Mouse (Mus musculus) liver, postnatal 0 days (tissue): ENCODE measurements around the gene Clcnka. TPM values are rescaled to one million over a fixed set of nuclear protein-coding genes. Genes with fewer than 3 reads are reported as not detected.

Experiments used
- ATAC-seq: fragments of 200-750 bp; cut with Nextera tagmentation; 2 replicates; pipeline ENCODE4 v1.8.0; 2017; ENCODE audit warnings: mild to moderate bottlenecking, moderate library complexity
- DNase-seq: peaks from one replicate; pipeline ENCODE4 v3.0.0-alpha.2; 2016
- H3K27ac ChIP-seq: fragments of 300-500 bp; sonication (generic); 2 replicates; pipeline ENCODE4 v1.5.1; 2014; ENCODE audit warnings: antibody characterized with exemption, moderate library complexity, mild to moderate bottlenecking, low read depth
- H3K27me3 ChIP-seq: fragments of 300-500 bp; sonication (generic); 2 replicates; pipeline ENCODE4 v1.6.1; 2014; ENCODE audit warnings: low read length, control low read depth, mixed read lengths; ENCODE audit not compliant: insufficient read depth
- H3K36me3 ChIP-seq: fragments of 300-500 bp; sonication (generic); replicated peaks from 2 replicates; pipeline ENCODE4 v1.6.1; 2014; ENCODE audit warnings: mild to moderate bottlenecking, control low read depth, low read length, moderate library complexity, mixed read lengths; ENCODE audit not compliant: insufficient read depth
- H3K4me1 ChIP-seq: fragments of 300-500 bp; sonication (generic); 2 replicates; pipeline ENCODE4 v1.6.1; 2014; ENCODE audit warnings: antibody characterized with exemption, mild to moderate bottlenecking, control low read depth; ENCODE audit not compliant: insufficient read depth
- H3K4me2 ChIP-seq: fragments of 300-500 bp; sonication (generic); 2 replicates; pipeline ENCODE4 v1.6.1; 2014; ENCODE audit warnings: low read depth, mild to moderate bottlenecking, low read length, moderate library complexity, mixed read lengths
- H3K4me3 ChIP-seq: fragments of 300-500 bp; sonication (generic); 2 replicates; pipeline ENCODE4 v1.5.1; 2014; ENCODE audit warnings: low read depth, low read length
- H3K9ac ChIP-seq: fragments of 300-500 bp; sonication (generic); replicated peaks from 2 replicates; pipeline ENCODE4 v1.6.1; 2014; ENCODE audit warnings: mild to moderate bottlenecking, moderate library complexity
- H3K9me3 ChIP-seq: fragments of 300-500 bp; sonication (generic); 2 replicates; pipeline ENCODE4 v1.6.1; 2016; ENCODE audit warnings: mild to moderate bottlenecking, control low read depth, low read length, mixed read lengths
- CTCF ChIP-seq: sonication (generic); IDR thresholded peaks from 2 replicates; pipeline ENCODE4 v1.5.1; 2016; ENCODE audit warnings: antibody characterized with exemption, low read depth
- EP300 ChIP-seq: IDR thresholded peaks from 2 replicates; pipeline ENCODE4 v1.6.1; 2016; ENCODE audit warnings: antibody characterized with exemption, low read depth, mild to moderate bottlenecking
- WGBS: fragments of 180-500 bp; shearing (Covaris S2); extraction: QIAGEN DNeasy Blood & Tissue Kit; methylation state at CpG from one replicate; pipeline ENCODE4 v1.1.7; 2014; ENCODE audit not compliant: insufficient replicate concordance; 5-methylcytosine and 5-hydroxymethylcytosine counted together
- polyA plus RNA-seq: library from polyadenylated mRNA; unstranded; fragments of >200 nt; fragmentation: Nextera tagmentation; extraction: Ambion mirVana; gene quantifications from 2 replicates; pipeline ENCODE4 v1.2.1, GENCODE M21; 2015

The Clcnka gene
- polyA plus RNA-seq, 1 experiment from 2014 or later, result not detected

DNA sequence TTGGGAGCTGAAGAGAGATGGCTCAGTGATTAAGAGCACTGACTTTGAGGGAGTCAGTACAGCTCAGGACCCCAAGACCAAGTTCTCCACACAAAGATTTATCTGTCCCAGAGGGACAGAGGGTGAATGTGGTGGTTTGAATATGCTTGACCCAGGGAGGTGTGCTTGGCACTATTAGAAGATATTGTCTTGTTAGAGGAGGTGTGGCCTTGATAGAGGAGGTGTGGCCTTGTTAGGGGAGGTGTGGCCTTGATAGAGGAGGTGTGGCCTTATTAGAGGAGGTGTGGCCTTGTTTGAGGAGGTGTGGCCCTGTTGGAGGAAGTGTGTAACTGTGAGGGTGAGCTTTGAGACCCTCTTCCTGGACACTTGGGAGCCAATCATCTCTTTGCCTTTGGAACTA lies 40.7 kb downstream of the Clcnka start:
- H3K4me3 ChIP-seq, result no peak overlapping the region
- H3K36me3 ChIP-seq, result no peaks in the 10 kb centered on the region
- no peaks in the 10 kb centered on the region for H3K27me3 ChIP-seq
- ATAC-seq (no peak), DNase-seq (no peak)
- no peak overlapping the region for H3K27ac ChIP-seq
- no peak for TF ChIP-seq CTCF
- no peak for TF ChIP-seq EP300
- no peaks in the 10 kb centered on the region; the same call in 1 of the 2 replicates for H3K4me1 ChIP-seq
- H3K9ac ChIP-seq, result no peak overlapping the region
- no peak overlapping the region for H3K4me2 ChIP-seq
- peaks cover 4% of the 10 kb centered on the region for H3K9me3 ChIP-seq

DNA sequence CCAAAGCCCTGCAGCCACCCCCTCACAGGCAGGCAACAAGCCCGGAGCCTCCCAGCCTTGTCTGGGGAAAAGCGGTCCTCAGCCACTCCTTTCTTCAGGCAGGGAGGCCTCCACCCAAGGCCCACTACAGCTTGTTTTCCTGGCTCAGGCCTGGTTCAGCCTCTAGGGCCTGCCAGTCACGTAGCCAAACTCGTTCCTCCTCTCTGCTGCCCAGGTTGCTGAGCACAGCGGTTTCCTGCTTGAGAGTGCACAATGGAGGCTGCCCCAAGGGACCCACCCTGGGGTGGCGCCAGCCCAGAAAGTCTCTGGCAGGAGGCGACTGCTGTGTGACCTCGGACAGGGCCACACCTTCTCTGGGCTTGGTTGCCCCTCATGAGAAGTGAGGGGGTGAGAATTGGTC lies 44.7 kb downstream of the Clcnka start:
- H3K9ac ChIP-seq, result no peak overlapping the region
- H3K27me3 ChIP-seq, result no peaks in the 10 kb centered on the region
- H3K36me3 ChIP-seq, result no peaks in the 10 kb centered on the region
- TF ChIP-seq CTCF, result no peak
- no peak for TF ChIP-seq EP300
- 61% methylated on average over 8 of the region's 8 CpGs for WGBS
- no peak overlapping the region for H3K4me3 ChIP-seq
- H3K9me3 ChIP-seq, result peaks cover 4% of the 10 kb centered on the region
- H3K27ac ChIP-seq, result no peak overlapping the region
- no peak overlapping the region for H3K4me2 ChIP-seq
- no peak for ATAC-seq
- no peak for DNase-seq
- H3K4me1 ChIP-seq, result no peaks in the 10 kb centered on the region

GRCm38 (mm10) chr4:141352986-141353385 lies 45.5 kb downstream of the Clcnka start:
- WGBS, result 71% methylated on average over 5 of the region's 5 CpGs
- no peak for TF ChIP-seq EP300
- TF ChIP-seq CTCF, result no peak
- no peak overlapping the region for H3K4me3 ChIP-seq
- H3K4me2 ChIP-seq, result no peak overlapping the region
- no peak for DNase-seq
- H3K9ac ChIP-seq, result no peak overlapping the region
- no peaks in the 10 kb centered on the region for H3K27me3 ChIP-seq
- no peaks in the 10 kb centered on the region for H3K36me3 ChIP-seq
- no peak overlapping the region for H3K27ac ChIP-seq
- no peak for ATAC-seq
- 0 out of 2 replicates have a peak, but pooled peaks cover 2% of the 10 kb centered on the region for H3K4me1 ChIP-seq
- peaks cover 4% of the 10 kb centered on the region for H3K9me3 ChIP-seq

DNA sequence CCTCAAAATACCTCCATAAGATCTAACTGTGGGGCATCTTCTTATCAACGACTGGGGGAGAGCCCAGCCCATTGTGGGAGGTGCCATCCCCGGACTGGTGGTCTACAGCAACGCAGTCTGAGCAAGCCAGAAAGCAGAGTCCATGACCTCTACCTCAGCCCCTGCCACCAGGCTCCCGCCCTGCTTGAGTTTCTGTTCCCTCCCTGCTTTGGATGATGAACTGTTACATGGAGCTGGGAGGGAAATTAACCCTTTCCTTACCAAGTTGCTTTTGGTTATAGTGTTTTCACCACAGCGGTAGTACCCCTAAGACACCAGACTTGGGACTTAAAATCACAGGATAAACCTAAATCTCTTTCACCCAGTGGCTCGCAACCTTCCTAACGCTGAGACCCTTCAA lies 46.6 kb downstream of the Clcnka start:
- H3K4me2 ChIP-seq, result no peak overlapping the region
- no peaks in the 10 kb centered on the region for H3K36me3 ChIP-seq
- ATAC-seq (no peak), DNase-seq (no peak)
- H3K4me1 ChIP-seq, result peaks cover 6% of the 10 kb centered on the region; the same call in 1 of the 2 replicates
- no peaks in the 10 kb centered on the region for H3K27me3 ChIP-seq
- H3K4me3 ChIP-seq, result no peak overlapping the region
- TF ChIP-seq CTCF, result no peak
- no peak for TF ChIP-seq EP300
- 51% methylated on average over 7 of the region's 7 CpGs for WGBS
- no peak overlapping the region for H3K27ac ChIP-seq
- H3K9me3 ChIP-seq, result no peaks in the 10 kb centered on the region
- no peak overlapping the region for H3K9ac ChIP-seq

DNA sequence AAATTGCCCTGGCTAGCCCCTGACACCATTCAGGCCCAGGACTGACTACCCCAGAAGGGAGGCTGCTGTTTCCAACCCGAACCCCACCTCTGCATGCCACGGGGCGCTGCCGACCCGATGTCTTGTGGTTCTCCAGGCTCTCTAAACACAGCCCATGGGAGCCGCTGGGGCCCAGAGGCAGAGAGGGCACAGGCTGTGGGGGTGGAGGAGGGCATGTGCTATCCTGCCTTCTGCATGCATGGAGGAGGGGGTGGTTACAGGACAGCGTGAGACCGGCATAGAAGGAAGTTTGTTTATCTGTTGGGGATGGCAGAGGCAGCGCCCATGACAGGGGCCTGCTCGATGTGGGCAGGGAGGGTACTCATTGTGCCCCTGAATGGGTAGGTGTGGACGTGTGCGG lies 48.5 kb downstream of the Clcnka start:
- ATAC-seq (no peak), DNase-seq (no peak)
- H3K27ac ChIP-seq, result no peak overlapping the region
- H3K4me2 ChIP-seq, result no peak overlapping the region
- no peak overlapping the region for H3K4me3 ChIP-seq
- no peaks in the 10 kb centered on the region for H3K27me3 ChIP-seq
- no peaks in the 10 kb centered on the region for H3K9me3 ChIP-seq
- H3K36me3 ChIP-seq, result no peaks in the 10 kb centered on the region
- WGBS, result 66% methylated on average over 12 of the region's 12 CpGs
- TF ChIP-seq EP300 (no peak), CTCF (no peak)
- H3K4me1 ChIP-seq, result peaks cover 6% of the 10 kb centered on the region; the same call in 1 of the 2 replicates
- H3K9ac ChIP-seq, result no peak overlapping the region

GRCm38 (mm10) chr4:141348616-141349015 lies 49.9 kb downstream of the Clcnka start:
- ATAC-seq (no peak), DNase-seq (no peak)
- Histone ChIP-seq H3K27me3 (no peaks in the 10 kb centered on the region), H3K9me3 (no peaks in the 10 kb centered on the region), H3K4me3 (no peak overlapping the region), H3K9ac (no peak overlapping the region), H3K4me1 (peaks cover 6% of the 10 kb centered on the region; the same call in 1 of the 2 replicates), H3K36me3 (no peaks in the 10 kb centered on the region), H3K4me2 (no peak overlapping the region), H3K27ac (no peak overlapping the region)
- WGBS, result 67% methylated on average over 11 of the region's 11 CpGs
- TF ChIP-seq EP300 (no peak), CTCF (no peak)

- Histone ChIP-seq H3K27ac (no peak overlapping the region; the same call in 1 of the 2 replicates), H3K9ac (no peak overlapping the region), H3K4me3 (no peak overlapping the region), H3K27me3 (no peaks in the 10 kb centered on the region), H3K4me1 (peaks cover 6% of the 10 kb centered on the region; the same call in 1 of the 2 replicates), H3K4me2 (no peak overlapping the region), H3K36me3 (no peaks in the 10 kb centered on the region), H3K9me3 (no peaks in the 10 kb centered on the region)
- 20% methylated on average over 8 of the region's 8 CpGs for WGBS
- no peak for TF ChIP-seq EP300
- no peak for TF ChIP-seq CTCF
- no peak for DNase-seq
- ATAC-seq, result peak; percentile 87
These were observed 51.1 kb downstream of the Clcnka start for GRCm38 (mm10) chr4:141347365-141347797.
